Mouse (Mus musculus) monocyte, adult 2 months (primary cell): ENCODE data around the gene Soga3.

ENCODE experiments used
- DNase-seq, 2 experiments: peaks; one replicate each; pipeline ENCODE4 v3.0.0; 2022; ENCODE audit warnings: low spot score in 2 of 2, low read depth in 1 of 2

The Soga3 gene

DNA sequence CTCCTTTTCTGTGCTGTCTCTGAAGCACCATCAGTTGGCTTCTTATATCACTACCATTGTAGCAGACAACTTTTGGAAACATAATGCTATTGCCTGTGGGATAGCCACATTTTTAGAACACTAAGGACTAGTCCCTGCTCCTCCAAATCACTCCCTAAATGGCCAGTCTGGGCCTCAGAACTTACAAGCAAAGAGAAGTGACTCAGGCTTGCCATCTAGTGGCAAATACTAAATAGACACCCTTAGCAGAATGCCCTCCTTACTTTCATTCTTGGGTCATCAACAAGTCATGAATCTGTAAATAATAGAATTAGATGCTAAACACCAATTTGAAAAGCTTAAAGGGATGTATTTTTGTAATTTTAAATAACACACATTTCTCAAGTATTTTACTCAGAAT, 63.1 kb downstream of the Soga3 start:
- DNase-seq = no peak

- DNase-seq = no peak
Observed at GRCm38 (mm10) chr10:29208735-29209134, 65.1 kb downstream of the Soga3 start.

DNA sequence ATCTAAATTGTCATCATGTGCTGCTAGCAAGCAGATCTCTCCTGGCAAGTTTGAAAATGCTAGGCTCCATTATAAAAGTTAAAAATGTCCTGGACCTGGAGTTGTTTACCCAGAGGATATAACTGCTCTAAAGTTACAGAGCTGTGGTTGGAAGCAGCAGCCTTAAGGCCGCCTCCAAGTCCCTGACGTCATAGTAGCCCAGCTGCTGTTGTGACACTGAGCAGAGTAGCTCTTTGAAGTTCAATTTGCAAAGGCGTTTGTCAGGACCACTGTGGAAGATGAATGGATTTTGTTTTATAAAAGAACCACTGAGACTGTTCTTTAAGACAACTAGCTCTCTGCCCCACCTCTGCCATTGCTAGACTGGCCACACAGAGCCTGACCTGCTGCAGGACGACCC, 67.8 kb downstream of the Soga3 start, which contains the start of gene 9330159F19Rik:
TSS of gene 9330159F19Rik (plus strand) at position 154 of the 400 bp plus-strand sequence.
- no peak for DNase-seq

GRCm38 (mm10) chr10:29213534-29214100, 70.0 kb downstream of the Soga3 start:
- no peak for DNase-seq

DNA sequence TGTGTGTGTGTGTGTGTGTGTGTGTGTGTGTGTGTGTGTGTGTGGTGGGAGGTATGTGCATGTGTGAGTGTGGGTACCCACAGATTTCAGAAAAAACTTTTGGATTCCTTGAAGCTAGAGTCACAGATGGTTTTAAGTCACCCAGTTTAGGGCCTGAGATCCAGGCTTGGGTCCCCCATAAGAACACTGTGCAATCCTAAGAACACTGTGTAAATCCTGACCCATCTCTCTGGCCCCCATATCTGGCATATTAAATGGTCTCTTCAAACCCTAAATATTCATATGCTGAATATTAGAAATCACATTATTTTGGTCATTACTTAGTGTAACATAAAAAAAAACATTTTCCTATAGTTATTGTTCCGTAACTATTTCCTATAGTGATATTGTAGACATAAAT, 73.3 kb downstream of the Soga3 start:
- DNase-seq = no peak

DNA sequence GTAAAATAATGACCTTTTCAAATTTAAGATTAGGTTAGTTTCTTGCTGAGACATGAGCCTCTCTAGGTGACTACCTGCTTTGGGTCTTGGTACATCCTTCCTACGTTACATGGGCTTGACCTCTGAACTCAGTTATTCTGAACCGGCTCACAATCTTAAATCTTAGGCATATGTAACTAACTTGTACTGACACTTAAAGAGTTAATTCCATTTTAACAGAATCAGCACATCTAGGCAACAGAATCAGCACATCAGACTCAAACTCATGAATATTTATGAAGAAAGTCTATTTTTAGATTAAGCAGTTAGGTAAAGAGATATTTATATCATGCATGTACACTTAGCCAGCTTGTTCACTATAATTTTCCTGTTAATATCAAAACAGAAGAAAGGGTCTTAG, 73.8 kb downstream of the Soga3 start:
- no peak for DNase-seq

DNA sequence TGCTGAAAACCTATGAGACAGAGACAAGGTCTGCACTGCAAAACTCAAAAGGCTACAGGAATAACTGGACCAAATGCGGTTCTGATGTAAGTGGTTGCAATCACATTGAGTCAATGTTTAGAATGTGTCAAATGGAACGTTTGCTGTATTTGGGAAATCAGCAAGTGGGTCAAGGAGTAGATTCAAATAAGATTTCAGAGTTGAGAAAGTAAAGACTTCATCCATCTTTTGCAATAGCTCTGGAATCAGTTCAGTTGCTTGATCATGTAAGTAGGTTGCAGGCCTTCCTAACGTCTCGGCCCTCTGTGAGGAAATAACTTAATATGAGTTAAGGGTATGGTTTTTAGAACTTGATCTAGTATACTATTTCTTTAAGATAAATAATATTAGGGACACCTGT, 81.7 kb downstream of the Soga3 start:
- DNase-seq = no peak

GRCm38 (mm10) chr10:29231208-29231607, 87.6 kb downstream of the Soga3 start:
- DNase-seq = no peak
